Mouse (Mus musculus) small intestine, adult 2 months (tissue): ENCODE data around the gene Trappc3.

ENCODE experiments used
- CTCF ChIP-seq: fragments of 200-500 bp; IDR thresholded peaks from 2 replicates; pipeline ENCODE4 v1.5.1; 2012; ENCODE audit warnings: low read depth, mild to moderate bottlenecking, control low read depth, inconsistent platforms, low read length, moderate library complexity, mixed read lengths; ENCODE audit not compliant: insufficient replicate concordance, insufficient read length; ENCODE audit errors: extremely low read depth
- POLR2A ChIP-seq: fragments of 200-500 bp; IDR thresholded peaks from 2 replicates; pipeline ENCODE4 v1.6.1; 2012; ENCODE audit warnings: low read depth, mild to moderate bottlenecking, control low read depth, inconsistent platforms, low read length, moderate library complexity

GRCm38 (mm10) chr4:126310344-126310743 lies 48.2 kb downstream of the Trappc3 start:
- TF ChIP-seq CTCF = no peak
- no peak for TF ChIP-seq POLR2A
